Mouse (Mus musculus): Measurements from ENCODE around the gene C87436. TPM values are rescaled to one million over a fixed set of nuclear protein-coding genes. Genes with fewer than 3 reads are reported as not detected.
"Not testable (repeated sequence)": the region's sequence is repeated elsewhere in the genome, so short reads cannot be mapped to it uniquely, and the experiment has no call there.

Gene C87436
- polyA plus RNA-seq, 1 experiment from 2014 or later, result 24.3 TPM

DNA sequence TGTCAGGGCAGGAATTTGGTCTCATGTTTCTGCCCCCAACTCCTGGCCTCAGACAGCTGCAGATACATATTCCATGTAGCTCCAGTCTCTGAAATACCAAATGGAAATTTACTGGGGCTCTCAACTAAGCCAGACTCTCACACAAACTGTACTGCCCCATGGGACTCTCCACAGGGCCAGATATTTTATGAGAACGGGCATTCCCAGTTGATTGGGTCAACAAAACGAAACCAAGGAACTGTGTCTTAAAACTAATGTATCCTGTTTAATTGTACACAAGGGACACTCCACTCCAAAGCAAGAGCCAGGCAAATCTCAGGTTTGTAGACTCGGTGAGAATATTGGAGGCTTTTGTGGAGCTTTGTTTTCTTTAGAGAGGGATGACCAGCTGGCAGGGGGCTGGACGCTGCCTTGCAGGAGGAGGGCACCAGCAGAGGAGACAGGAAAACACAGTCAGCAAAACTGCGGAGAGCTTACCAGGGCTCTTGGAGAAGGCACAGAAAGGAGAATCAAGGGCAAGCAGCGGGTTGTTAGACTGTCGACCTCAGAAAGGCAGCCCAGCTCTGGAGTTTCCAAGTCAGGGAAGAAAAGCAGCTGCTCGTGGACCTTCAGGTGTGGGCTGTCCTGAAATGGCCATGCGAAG lies 42.1 kb downstream of the C87436 start:
- peak; percentile 33; the same call in 1 of the 2 replicates for ATAC-seq (ENCODE audit: insufficient read depth)

DNA sequence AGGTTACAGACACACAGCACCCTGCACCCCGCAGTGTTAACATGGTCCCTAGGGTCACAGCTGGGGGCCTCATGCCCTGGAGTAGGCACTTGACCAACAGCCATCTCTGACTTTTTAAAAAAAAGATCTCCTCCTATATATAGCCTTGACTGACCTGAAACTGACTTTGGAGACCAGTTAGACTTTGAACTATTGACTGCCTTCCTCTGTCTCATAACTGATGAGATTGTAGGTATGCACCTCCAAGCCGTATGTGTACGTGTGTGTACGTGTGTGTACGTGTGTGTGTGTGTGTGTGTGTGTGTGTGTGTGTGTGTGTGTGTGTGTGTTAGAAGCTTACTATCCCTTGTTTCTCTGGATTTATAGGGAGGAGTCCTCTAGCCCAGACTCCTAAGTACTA lies 43.7 kb downstream of the C87436 start:
- Histone ChIP-seq H3K4me1 (ENCODE audit: insufficient read depth) (peaks cover 13% of the 10 kb centered on the region), H3K9me3 (ENCODE audit: low read depth, low read length) (no peaks in the 10 kb centered on the region), H3K36me3 (ENCODE audit: insufficient read depth) (no peaks in the 10 kb centered on the region), H3K4me3 (ENCODE audit: low read depth, low read length) (no peak overlapping the region), H3K27ac (ENCODE audit: low read depth) (no peak overlapping the region), H3K27me3 (ENCODE audit: insufficient read depth, low read length) (no peaks in the 10 kb centered on the region), H3K9ac (no peak overlapping the region), H3K4me2 (no peak overlapping the region)
- ATAC-seq (ENCODE audit: insufficient read depth) (no peak), DNase-seq (no peak)
- 87% methylated on average over 5 of the region's 5 CpGs for WGBS
- TF ChIP-seq CTCF (IDR thresholded peaks at IDR 0.05; ENCODE audit: low read depth), result no peak

More for the DNA sequence above, 42.1 kb downstream of the C87436 start:
- H3K36me3 ChIP-seq (ENCODE audit: insufficient read depth), result no peaks in the 10 kb centered on the region
- H3K4me3 ChIP-seq (ENCODE audit: low read depth, low read length), result peak overlapping the region; percentile 0; the same call in 1 of the 2 replicates
- H3K9ac ChIP-seq, result peak overlapping the region; percentile 36
- H3K4me2 ChIP-seq, result peak overlapping the region; percentile 54
- 17% methylated on average over 9 of the region's 9 CpGs for WGBS
- peak; percentile 52 for DNase-seq
- TF ChIP-seq CTCF (IDR thresholded peaks at IDR 0.05; ENCODE audit: low read depth), result no peak
- no peaks in the 10 kb centered on the region for H3K9me3 ChIP-seq (ENCODE audit: low read depth, low read length)
- H3K27me3 ChIP-seq (ENCODE audit: insufficient read depth, low read length), result no peaks in the 10 kb centered on the region
- H3K4me1 ChIP-seq (ENCODE audit: insufficient read depth), result peaks cover 12% of the 10 kb centered on the region
- peak overlapping the region; percentile 93 for H3K27ac ChIP-seq (ENCODE audit: low read depth)

DNA sequence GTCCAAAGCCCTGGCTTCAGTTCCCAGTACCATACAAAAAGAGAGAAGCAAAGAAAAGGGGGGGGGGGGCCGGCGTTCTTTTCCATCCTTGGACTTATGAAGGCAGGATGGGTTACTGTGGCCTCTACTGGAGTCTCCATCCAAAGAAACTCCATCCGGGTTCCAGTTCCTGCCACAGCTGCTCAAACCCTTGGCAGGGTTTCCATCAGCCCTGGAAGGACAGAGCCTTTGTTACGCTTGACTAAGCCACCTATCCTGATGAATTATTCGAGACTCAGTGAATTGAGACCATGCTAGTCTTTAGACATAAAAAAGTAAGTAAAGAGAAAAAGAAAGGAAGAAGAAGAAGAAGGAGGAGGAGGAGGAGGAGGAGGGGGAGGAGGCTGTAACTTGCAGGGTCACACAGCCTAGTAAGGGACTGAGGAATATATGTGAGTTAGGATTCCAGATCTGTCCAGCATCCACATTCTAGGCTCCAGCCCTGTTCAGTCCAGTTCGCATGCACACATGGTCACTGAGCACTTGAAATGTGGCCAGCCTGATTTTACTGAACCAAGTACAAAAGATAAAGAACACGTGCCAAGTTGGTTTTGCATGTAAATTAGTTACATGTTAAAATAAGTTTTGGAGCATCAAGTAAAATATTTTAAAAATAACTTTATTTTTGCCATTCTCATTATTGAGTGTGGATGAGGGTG lies 47.9 kb downstream of the C87436 start:
- no peak overlapping the region for H3K27ac ChIP-seq (ENCODE audit: low read depth)
- H3K9ac ChIP-seq, result no peak overlapping the region
- H3K36me3 ChIP-seq (ENCODE audit: insufficient read depth), result no peaks in the 10 kb centered on the region
- no peak overlapping the region for H3K4me3 ChIP-seq (ENCODE audit: low read depth, low read length)
- H3K27me3 ChIP-seq (ENCODE audit: insufficient read depth, low read length), result no peaks in the 10 kb centered on the region
- TF ChIP-seq CTCF (IDR thresholded peaks at IDR 0.05; ENCODE audit: low read depth), result no peak
- WGBS, result 78% methylated on average over 7 of the region's 7 CpGs
- H3K9me3 ChIP-seq (ENCODE audit: low read depth, low read length), result no peaks in the 10 kb centered on the region
- H3K4me1 ChIP-seq (ENCODE audit: insufficient read depth), result peaks cover 16% of the 10 kb centered on the region
- no peak overlapping the region for H3K4me2 ChIP-seq
- ATAC-seq (ENCODE audit: insufficient read depth) (no peak), DNase-seq (no peak)

DNA sequence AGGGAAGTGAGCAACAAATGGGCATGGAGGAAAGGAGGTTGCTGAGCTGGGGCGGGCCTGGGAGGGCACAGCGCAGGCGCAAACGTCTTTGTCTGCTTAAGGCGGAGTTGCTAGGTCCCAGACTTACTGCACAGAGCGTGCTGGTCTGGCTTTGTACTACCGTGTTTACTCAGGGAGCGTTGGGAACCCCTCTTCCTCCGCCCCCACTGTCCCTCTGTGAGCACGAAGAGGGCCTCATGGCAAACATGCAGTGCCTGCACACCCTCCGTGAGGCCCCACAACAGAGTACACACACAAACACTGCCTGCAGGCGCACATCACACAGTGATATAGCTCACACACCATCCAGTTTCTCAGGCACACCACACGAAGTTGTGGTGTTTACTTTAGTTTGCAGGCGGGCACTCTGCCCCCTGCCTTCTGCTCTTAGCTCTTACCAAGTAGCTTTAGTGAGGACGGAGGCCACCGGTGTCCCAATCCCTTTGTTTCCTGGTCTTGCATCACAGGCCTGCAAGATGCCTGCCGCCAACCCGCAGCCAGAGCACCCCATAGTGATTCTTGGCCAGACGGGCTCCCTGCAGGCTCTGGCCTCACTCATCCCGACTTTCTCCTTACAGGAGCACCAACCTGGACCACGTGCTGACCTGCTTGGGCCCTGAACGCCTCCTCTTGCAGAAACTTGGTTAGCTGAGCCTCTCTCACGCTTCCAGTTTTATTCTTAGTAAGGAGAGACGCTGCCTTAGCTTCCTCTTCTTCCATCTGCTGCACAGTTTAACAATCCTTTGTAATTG lies 49.4 kb downstream of the C87436 start:
- H3K4me2 ChIP-seq, result peak overlapping the region; percentile 55
- TF ChIP-seq CTCF (IDR thresholded peaks at IDR 0.05; ENCODE audit: low read depth), result peak; percentile 54
- no peaks in the 10 kb centered on the region for H3K9me3 ChIP-seq (ENCODE audit: low read depth, low read length)
- H3K4me1 ChIP-seq (ENCODE audit: insufficient read depth), result peaks cover 15% of the 10 kb centered on the region
- H3K27ac ChIP-seq (ENCODE audit: low read depth), result peak overlapping the region; percentile 98
- H3K9ac ChIP-seq, result peak overlapping the region; percentile 54
- ATAC-seq (ENCODE audit: insufficient read depth) (peak; percentile 97), DNase-seq (peak; percentile 92)
- no peaks in the 10 kb centered on the region for H3K27me3 ChIP-seq (ENCODE audit: insufficient read depth, low read length)
- peak overlapping the region; percentile 17 for H3K4me3 ChIP-seq (ENCODE audit: low read depth, low read length)
- 7% methylated on average over 24 of the region's 24 CpGs for WGBS
- no peaks in the 10 kb centered on the region for H3K36me3 ChIP-seq (ENCODE audit: insufficient read depth)

DNA sequence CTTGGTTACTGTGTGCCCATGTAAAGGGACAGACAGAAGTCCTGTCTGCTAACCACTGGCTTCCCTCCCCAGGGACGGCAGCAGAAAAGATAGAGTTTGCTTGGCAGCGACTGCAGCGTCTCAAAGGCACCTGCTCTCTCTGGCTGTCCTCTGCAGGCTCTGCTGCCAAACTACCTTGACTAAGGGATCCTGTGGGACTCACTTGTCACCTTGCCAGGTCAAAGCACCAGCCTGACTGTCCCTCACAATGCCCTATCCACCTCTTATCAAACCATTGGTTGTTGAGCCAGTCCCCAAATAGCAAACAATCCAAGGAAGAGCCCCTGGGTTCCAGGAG lies 49.9 kb downstream of the C87436 start:
- 37% methylated on average over 3 of the region's 3 CpGs for WGBS
- Histone ChIP-seq H3K27me3 (ENCODE audit: insufficient read depth, low read length) (no peaks in the 10 kb centered on the region), H3K27ac (ENCODE audit: low read depth) (peak overlapping the region; percentile 98), H3K4me1 (ENCODE audit: insufficient read depth) (peaks cover 15% of the 10 kb centered on the region), H3K4me3 (ENCODE audit: low read depth, low read length) (no peak overlapping the region), H3K9ac (peak overlapping the region; percentile 54), H3K36me3 (ENCODE audit: insufficient read depth) (no peaks in the 10 kb centered on the region), H3K9me3 (ENCODE audit: low read depth, low read length) (no peaks in the 10 kb centered on the region), H3K4me2 (peak overlapping the region; percentile 55)
- no peak for TF ChIP-seq CTCF (IDR thresholded peaks at IDR 0.05; ENCODE audit: low read depth)
- DNase-seq (no peak), ATAC-seq (ENCODE audit: insufficient read depth) (no peak)

DNA sequence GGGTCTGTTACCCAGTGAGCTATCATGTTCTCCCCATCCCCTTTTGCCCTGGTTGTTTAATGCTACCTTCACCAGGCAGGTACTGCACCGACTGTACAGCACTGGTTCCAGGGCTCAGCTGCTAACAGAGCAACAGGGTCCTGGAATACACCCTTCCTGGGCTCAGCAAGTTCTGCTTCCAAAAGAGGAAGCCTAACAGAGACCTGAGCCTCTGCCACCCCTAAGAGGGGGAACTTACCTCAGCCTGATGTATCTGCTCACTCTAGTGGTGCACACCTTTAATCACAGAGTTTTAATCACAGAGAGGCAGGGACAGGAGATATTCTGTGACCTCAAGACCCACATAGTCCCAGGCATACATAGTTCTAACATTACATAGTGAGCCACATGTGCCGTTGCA lies 51.8 kb downstream of the C87436 start:
- no peak for ATAC-seq (ENCODE audit: insufficient read depth)
- Histone ChIP-seq H3K9ac (no peak overlapping the region), H3K4me1 (ENCODE audit: insufficient read depth) (peaks cover 15% of the 10 kb centered on the region), H3K4me3 (ENCODE audit: low read depth, low read length) (no peak overlapping the region), H3K36me3 (ENCODE audit: insufficient read depth) (no peaks in the 10 kb centered on the region), H3K27me3 (ENCODE audit: insufficient read depth, low read length) (no peaks in the 10 kb centered on the region), H3K4me2 (no peak overlapping the region), H3K27ac (ENCODE audit: low read depth) (no peak overlapping the region), H3K9me3 (ENCODE audit: low read depth, low read length) (no peaks in the 10 kb centered on the region)
- WGBS, result 91% methylated on average over 2 of the region's 2 CpGs
- no peak for DNase-seq
- TF ChIP-seq CTCF (IDR thresholded peaks at IDR 0.05; ENCODE audit: low read depth), result no peak

DNA sequence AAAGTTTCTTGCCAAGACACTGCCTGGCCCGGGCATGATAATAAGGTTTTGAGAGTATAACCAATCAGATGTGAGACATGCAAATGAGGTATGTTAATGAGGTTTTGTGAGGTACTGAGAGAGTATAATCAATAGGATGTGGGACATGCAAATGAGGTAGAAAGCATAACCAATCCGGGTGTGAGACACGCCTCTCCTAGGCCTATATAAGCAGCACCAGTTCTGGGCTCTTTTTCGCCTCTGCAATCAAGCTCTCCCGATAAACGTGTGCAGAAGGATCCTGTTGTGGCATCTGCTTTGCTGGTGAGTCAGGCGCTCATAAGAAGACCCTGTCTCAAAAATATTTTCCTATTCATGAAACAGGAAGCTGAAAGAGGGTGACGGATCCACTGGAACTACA lies 52.2 kb downstream of the C87436 start:
- ATAC-seq (ENCODE audit: insufficient read depth), result not testable (repeated sequence)
- WGBS, result 91% methylated on average over 8 of the region's 8 CpGs

More for the DNA sequence above, 52.2 kb downstream of the C87436 start:
- H3K36me3 ChIP-seq (ENCODE audit: insufficient read depth); H3K4me3 ChIP-seq (ENCODE audit: low read depth, low read length); H3K27ac ChIP-seq (ENCODE audit: low read depth); DNase-seq; H3K9ac ChIP-seq; H3K27me3 ChIP-seq (ENCODE audit: insufficient read depth, low read length); H3K4me2 ChIP-seq; H3K9me3 ChIP-seq (ENCODE audit: low read depth, low read length): not testable (repeated sequence)
- peaks cover 15% of the 10 kb centered on the region for H3K4me1 ChIP-seq (ENCODE audit: insufficient read depth)

Measured in lung, embryonic 14.5 days (tissue).